Mouse (Mus musculus) embryonic fibroblast, embryonic 13.5 days (primary cell): Measurements from ENCODE around the gene Gzmk.

ENCODE experiments used
- CTCF ChIP-seq: IDR thresholded peaks from 2 replicates; pipeline ENCODE4 v1.5.1; 2011; ENCODE audit warnings: mild to moderate bottlenecking, control low read depth, low read length, moderate library complexity, borderline replicate concordance; ENCODE audit not compliant: insufficient read depth
- POLR2A ChIP-seq: IDR thresholded peaks from 2 replicates; pipeline ENCODE4 v1.6.1; 2011; ENCODE audit warnings: low read depth, mild to moderate bottlenecking, control low read depth, low read length, moderate library complexity

- no peak for TF ChIP-seq POLR2A
- TF ChIP-seq CTCF, result no peak
Observed at GRCm38 (mm10) chr13:113262822-113263221, 37.1 kb upstream of the Gzmk start.
